Mouse (Mus musculus): ENCODE measurements around the gene Gtpbp4. TPM values are rescaled to one million over a fixed set of nuclear protein-coding genes. Genes with fewer than 3 reads are reported as not detected.

Gene Gtpbp4
- polyA plus RNA-seq (2012) = 2.1 and 3.6 TPM in 2 replicates

- no peak for TF ChIP-seq GATA1 (IDR thresholded peaks at IDR 0.05; ENCODE audit: low read length)
Observed at GRCm38 (mm10) chr13:8995990-8996786, at the start of gene Gtpbp4. Gene Gtpbp4 (minus strand): TSS chr13:8996083.

- no peak for TF ChIP-seq GATA1 (IDR thresholded peaks at IDR 0.05; ENCODE audit: low read length)
Observed at GRCm38 (mm10) chr13:9044731-9045130, 48.8 kb upstream of the Gtpbp4 start.

- TF ChIP-seq GATA1 (IDR thresholded peaks at IDR 0.05; ENCODE audit: low read length) = no peak
Observed at GRCm38 (mm10) chr13:9043289-9044049, 47.6 kb upstream of the Gtpbp4 start.

GRCm38 (mm10) chr13:9040626-9041025, 44.7 kb upstream of the Gtpbp4 start:
- TF ChIP-seq GATA1 (IDR thresholded peaks at IDR 0.05; ENCODE audit: low read length) = no peak

GRCm38 (mm10) chr13:9031996-9032661, 36.2 kb upstream of the Gtpbp4 start:
- no peak for TF ChIP-seq GATA1 (IDR thresholded peaks at IDR 0.05; ENCODE audit: low read length)

GRCm38 (mm10) chr13:9030364-9030763, 34.5 kb upstream of the Gtpbp4 start:
- no peak for TF ChIP-seq GATA1 (IDR thresholded peaks at IDR 0.05; ENCODE audit: low read length)

- no peak for TF ChIP-seq GATA1 (IDR thresholded peaks at IDR 0.05; ENCODE audit: low read length)
Observed at GRCm38 (mm10) chr13:9027251-9027650, 31.4 kb upstream of the Gtpbp4 start.

- no peak for TF ChIP-seq GATA1 (IDR thresholded peaks at IDR 0.05; ENCODE audit: low read length)
Observed at GRCm38 (mm10) chr13:9022623-9023022, 26.7 kb upstream of the Gtpbp4 start.

GRCm38 (mm10) chr13:9021556-9021955, 25.7 kb upstream of the Gtpbp4 start:
- no peak for TF ChIP-seq GATA1 (IDR thresholded peaks at IDR 0.05; ENCODE audit: low read length)

GRCm38 (mm10) chr13:9019713-9020112, 23.8 kb upstream of the Gtpbp4 start:
- TF ChIP-seq GATA1 (IDR thresholded peaks at IDR 0.05; ENCODE audit: low read length) = no peak

GRCm38 (mm10) chr13:9018974-9019587, 23.2 kb upstream of the Gtpbp4 start:
- TF ChIP-seq GATA1 (IDR thresholded peaks at IDR 0.05; ENCODE audit: low read length) = peak; percentile 50

GRCm38 (mm10) chr13:9017190-9017589, 21.3 kb upstream of the Gtpbp4 start:
- TF ChIP-seq GATA1 (IDR thresholded peaks at IDR 0.05; ENCODE audit: low read length) = no peak

GRCm38 (mm10) chr13:9014431-9014830, 18.5 kb upstream of the Gtpbp4 start:
- no peak for TF ChIP-seq GATA1 (IDR thresholded peaks at IDR 0.05; ENCODE audit: low read length)

GRCm38 (mm10) chr13:9013483-9013882, 17.6 kb upstream of the Gtpbp4 start:
- TF ChIP-seq GATA1 (IDR thresholded peaks at IDR 0.05; ENCODE audit: low read length) = no peak

GRCm38 (mm10) chr13:9011596-9012350, 15.9 kb upstream of the Gtpbp4 start:
- TF ChIP-seq GATA1 (IDR thresholded peaks at IDR 0.05; ENCODE audit: low read length) = no peak

Measured in G1E-ER4 (cell line).